Mouse (Mus musculus) natural killer cell, adult 2 months (primary cell): ENCODE measurements around the gene Kcnk13.

Experiments used
- DNase-seq, 2 experiments: peaks; one replicate each; pipeline ENCODE4 v3.0.0; 2022; ENCODE audit warnings: low spot score in 2 of 2

Gene Kcnk13

GRCm38 (mm10) chr12:100015146-100015545 is 50.8 kb downstream of the Kcnk13 start:
- no peak for DNase-seq

- no peak for DNase-seq
These were observed 53.4 kb downstream of the Kcnk13 start for GRCm38 (mm10) chr12:100017709-100018108.

- DNase-seq: peak in 1 of 2 experiments; percentile 10
These were observed 58.2 kb downstream of the Kcnk13 start for GRCm38 (mm10) chr12:100022490-100022889.

- no peak for DNase-seq
These were observed 59.6 kb downstream of the Kcnk13 start for GRCm38 (mm10) chr12:100023821-100024365.

GRCm38 (mm10) chr12:100025675-100026074 is 61.4 kb downstream of the Kcnk13 start:
- no peak for DNase-seq

- DNase-seq: no peak
These were observed 62.5 kb downstream of the Kcnk13 start for GRCm38 (mm10) chr12:100026715-100027245.

- no peak for DNase-seq
These were observed 63.0 kb downstream of the Kcnk13 start for GRCm38 (mm10) chr12:100027281-100027680.

GRCm38 (mm10) chr12:100031681-100032080 is 67.4 kb downstream of the Kcnk13 start:
- no peak for DNase-seq

- DNase-seq: no peak
These were observed 68.2 kb downstream of the Kcnk13 start for GRCm38 (mm10) chr12:100032521-100032920.

GRCm38 (mm10) chr12:100038741-100039262 is 74.5 kb downstream of the Kcnk13 start:
- DNase-seq: no peak

GRCm38 (mm10) chr12:100042116-100042515 is 77.8 kb downstream of the Kcnk13 start:
- no peak for DNase-seq

- no peak for DNase-seq
These were observed 80.4 kb downstream of the Kcnk13 start for GRCm38 (mm10) chr12:100044704-100045103.

- no peak for DNase-seq
These were observed 86.3 kb downstream of the Kcnk13 start for GRCm38 (mm10) chr12:100050552-100050951.

GRCm38 (mm10) chr12:100053617-100054016 is 89.3 kb downstream of the Kcnk13 start:
- no peak for DNase-seq

GRCm38 (mm10) chr12:100061071-100061470 is 96.8 kb downstream of the Kcnk13 start:
- no peak for DNase-seq

- no peak for DNase-seq
These were observed 97.5 kb downstream of the Kcnk13 start for GRCm38 (mm10) chr12:100061826-100062225.

- no peak for DNase-seq
These were observed 98.3 kb downstream of the Kcnk13 start for GRCm38 (mm10) chr12:100062584-100062983.

- DNase-seq: no peak
These were observed 100.8 kb downstream of the Kcnk13 start for GRCm38 (mm10) chr12:100065109-100065508.

GRCm38 (mm10) chr12:100067477-100067876 is 103.2 kb downstream of the Kcnk13 start:
- DNase-seq: no peak

GRCm38 (mm10) chr12:100073201-100073672 is 108.9 kb downstream of the Kcnk13 start:
- no peak for DNase-seq

GRCm38 (mm10) chr12:100075715-100076114 is 111.4 kb downstream of the Kcnk13 start:
- no peak for DNase-seq

GRCm38 (mm10) chr12:100079636-100080286 is 115.5 kb downstream of the Kcnk13 start:
- no peak for DNase-seq

- no peak for DNase-seq
These were observed 123.7 kb downstream of the Kcnk13 start for GRCm38 (mm10) chr12:100088026-100088425.
